Mouse (Mus musculus) MEL (cell line): ENCODE measurements around the gene Cacna1g. TPM values are rescaled to one million over a fixed set of nuclear protein-coding genes. Genes with fewer than 3 reads are reported as not detected.

Experiments used
- DNase-seq: peaks from one replicate; pipeline ENCODE4 v3.0.0; 2011; ENCODE audit warnings: low read depth, low spot score
- H3K27ac ChIP-seq: 2 replicates; pipeline ENCODE4 v1.5.1; 2012; ENCODE audit warnings: low read depth, mild to moderate bottlenecking, control low read depth, low read length, moderate library complexity; ENCODE audit not compliant: control insufficient read depth
- H3K27me3 ChIP-seq, 2 experiments: fragments of 150-350 bp in 1 of 2; sonication (generic) in 1 of 2; 2 replicates each; pipeline ENCODE4 v1.6.1; 2012; ENCODE audit warnings: low read length in 2 of 2, mild to moderate bottlenecking in 2 of 2, improper control_type of control experiment in 1 of 2, moderate library complexity in 1 of 2; ENCODE audit not compliant: insufficient read depth in 2 of 2, control insufficient read depth in 1 of 2
- H3K36me3 ChIP-seq, 2 experiments: 2 replicates each; pipeline ENCODE4 v1.6.1; 2012 to 2014; ENCODE audit warnings: low read length in 2 of 2, improper control_type of control experiment in 1 of 2, inconsistent platforms in 1 of 2, mild to moderate bottlenecking in 1 of 2; ENCODE audit not compliant: insufficient read depth in 2 of 2, control insufficient read depth in 1 of 2
- H3K4me1 ChIP-seq, 2 experiments: fragments of 150-350 bp in 1 of 2; sonication (generic) in 1 of 2; 2 replicates each; pipeline ENCODE4 v1.6.1; 2012; ENCODE audit warnings: low read length in 2 of 2, improper control_type of control experiment in 1 of 2, mild to moderate bottlenecking in 1 of 2; ENCODE audit not compliant: insufficient read depth in 2 of 2, control insufficient read depth in 1 of 2
- H3K4me3 ChIP-seq, 2 experiments: fragments of 150-350 bp in 1 of 2; sonication (generic) in 1 of 2; 2 replicates each; pipeline ENCODE4 v1.5.1; 2012; ENCODE audit warnings: low read depth in 2 of 2, low read length in 2 of 2, mild to moderate bottlenecking in 2 of 2, moderate library complexity in 2 of 2, control low read depth in 1 of 2, improper control_type of control experiment in 1 of 2; ENCODE audit not compliant: control insufficient read depth in 1 of 2, insufficient read depth in 1 of 2
- H3K79me2 ChIP-seq: 2 replicates; pipeline ENCODE4 v1.6.1; 2012; ENCODE audit warnings: mild to moderate bottlenecking, low read length, moderate library complexity; ENCODE audit not compliant: control insufficient read depth, poor library complexity, insufficient read depth
- H3K9ac ChIP-seq: 2 replicates; pipeline ENCODE4 v1.6.1; 2012; ENCODE audit warnings: low read depth, mild to moderate bottlenecking, control low read depth, low read length, moderate library complexity; ENCODE audit not compliant: control insufficient read depth, poor library complexity, severe bottlenecking
- H3K9me3 ChIP-seq: fragments of 150-350 bp; sonication (generic); replicated peaks from 2 replicates; pipeline ENCODE4 v1.6.1; 2012; ENCODE audit warnings: mild to moderate bottlenecking, low read length, improper control_type of control experiment, moderate library complexity; ENCODE audit not compliant: insufficient read depth
- CHD1 ChIP-seq: IDR thresholded peaks from 2 replicates; pipeline ENCODE4 v1.6.1; 2012; ENCODE audit warnings: low read depth, mild to moderate bottlenecking, inconsistent platforms, low read length, improper control_type of control experiment
- E2F4 ChIP-seq: IDR thresholded peaks from 2 replicates; pipeline ENCODE4 v1.6.1; 2011; ENCODE audit warnings: low read depth, low read length, improper control_type of control experiment, borderline replicate concordance
- ELF1 ChIP-seq: IDR thresholded peaks from 2 replicates; pipeline ENCODE4 v1.6.1; 2014; ENCODE audit warnings: low read depth, mild to moderate bottlenecking, inconsistent platforms, low read length, improper control_type of control experiment, moderate library complexity
- EP300 ChIP-seq, 2 experiments: IDR thresholded peaks; 2 replicates each; pipeline ENCODE4 v1.6.1; 2011; ENCODE audit warnings: improper control_type of control experiment in 2 of 2, low read length in 2 of 2, low read depth in 1 of 2, mild to moderate bottlenecking in 1 of 2
- GABPA ChIP-seq: IDR thresholded peaks from 2 replicates; pipeline ENCODE4 v1.6.1; 2012; ENCODE audit warnings: low read depth, mild to moderate bottlenecking, inconsistent platforms, low read length, improper control_type of control experiment, moderate library complexity
- GATA1 ChIP-seq: IDR thresholded peaks from 2 replicates; pipeline ENCODE4 v1.6.1; 2011; ENCODE audit warnings: low read depth, low read length, improper control_type of control experiment
- HCFC1 ChIP-seq: IDR thresholded peaks from 2 replicates; pipeline ENCODE4 v1.6.1; 2012; ENCODE audit warnings: low read depth, mild to moderate bottlenecking, inconsistent platforms, low read length, improper control_type of control experiment, moderate library complexity
- KAT2A ChIP-seq: conservative IDR thresholded peaks from 2 replicates; pipeline ENCODE4 v1.6.1; 2012; ENCODE audit warnings: low read depth, low read length, improper control_type of control experiment, inconsistent platforms
- MAFK ChIP-seq: IDR thresholded peaks from 2 replicates; pipeline ENCODE4 v1.6.1; 2011; ENCODE audit warnings: low read depth, mild to moderate bottlenecking, low read length, improper control_type of control experiment, borderline replicate concordance
- MAX ChIP-seq: IDR thresholded peaks from 2 replicates; pipeline ENCODE4 v1.6.1; 2011; ENCODE audit warnings: low read length, improper control_type of control experiment
- MAZ ChIP-seq: IDR thresholded peaks from 2 replicates; pipeline ENCODE4 v1.6.1; 2012; ENCODE audit warnings: low read depth, mild to moderate bottlenecking, inconsistent platforms, low read length, improper control_type of control experiment
- MEF2A ChIP-seq: IDR thresholded peaks from 2 replicates; pipeline ENCODE4 v1.6.1; 2014; ENCODE audit warnings: low read depth, mild to moderate bottlenecking, inconsistent platforms, low read length, improper control_type of control experiment; ENCODE audit not compliant: poor library complexity, insufficient replicate concordance, severe bottlenecking; ENCODE audit errors: extremely low read depth
- MYB ChIP-seq: IDR thresholded peaks from 2 replicates; pipeline ENCODE4 v1.6.1; 2011; ENCODE audit warnings: mild to moderate bottlenecking, low read depth, low read length, improper control_type of control experiment
- MYC ChIP-seq: IDR thresholded peaks from 2 replicates; pipeline ENCODE4 v1.6.1; 2011; ENCODE audit warnings: low read depth, mild to moderate bottlenecking, low read length, improper control_type of control experiment, moderate library complexity
- NELFE ChIP-seq: IDR thresholded peaks from 2 replicates; pipeline ENCODE4 v1.6.1; 2011; ENCODE audit warnings: low read depth, low read length, improper control_type of control experiment
- NRF1 ChIP-seq: IDR thresholded peaks from 2 replicates; pipeline ENCODE4 v1.6.1; 2014; ENCODE audit warnings: low read depth, mild to moderate bottlenecking, inconsistent platforms, low read length, improper control_type of control experiment, moderate library complexity; ENCODE audit not compliant: poor library complexity, insufficient read depth, severe bottlenecking
- RCOR1 ChIP-seq: IDR thresholded peaks from 2 replicates; pipeline ENCODE4 v1.6.1; 2012; ENCODE audit warnings: low read depth, mild to moderate bottlenecking, inconsistent platforms, low read length, improper control_type of control experiment
- SIN3A ChIP-seq: IDR thresholded peaks from 2 replicates; pipeline ENCODE4 v1.6.1; 2012; ENCODE audit warnings: low read length, improper control_type of control experiment, inconsistent platforms
- TAL1 ChIP-seq: IDR thresholded peaks from 2 replicates; pipeline ENCODE4 v1.6.1; 2012; ENCODE audit warnings: mild to moderate bottlenecking, inconsistent platforms, low read length, moderate library complexity, mixed read lengths
- TBP ChIP-seq: IDR thresholded peaks from 2 replicates; pipeline ENCODE4 v1.8.0; 2011; ENCODE audit warnings: low read depth, low read length, improper control_type of control experiment
- USF1 ChIP-seq: IDR thresholded peaks from 2 replicates; pipeline ENCODE4 v1.6.1; 2014; ENCODE audit warnings: low read depth, mild to moderate bottlenecking, inconsistent platforms, low read length, improper control_type of control experiment, moderate library complexity
- USF2 ChIP-seq, 2 experiments: IDR thresholded peaks; 2 replicates each; pipeline ENCODE4 v1.6.1; 2011 to 2012; ENCODE audit warnings: improper control_type of control experiment in 2 of 2, low read length in 2 of 2, borderline replicate concordance in 1 of 2, inconsistent platforms in 1 of 2, low read depth in 1 of 2, mild to moderate bottlenecking in 1 of 2; ENCODE audit not compliant: insufficient read depth in 1 of 2
- ZC3H11A ChIP-seq: IDR thresholded peaks from 2 replicates; pipeline ENCODE4 v1.6.1; 2012; ENCODE audit warnings: low read depth, mild to moderate bottlenecking, inconsistent platforms, low read length, improper control_type of control experiment
- ZKSCAN1 ChIP-seq: IDR thresholded peaks from 2 replicates; pipeline ENCODE4 v1.6.1; 2012; ENCODE audit warnings: low read depth, mild to moderate bottlenecking, inconsistent platforms, low read length, improper control_type of control experiment, moderate library complexity
- ZMIZ1 ChIP-seq: IDR thresholded peaks from 2 replicates; pipeline ENCODE4 v1.6.1; 2012; ENCODE audit warnings: low read depth, mild to moderate bottlenecking, inconsistent platforms, low read length, improper control_type of control experiment, moderate library complexity
- ZNF384 ChIP-seq: IDR thresholded peaks from 2 replicates; pipeline ENCODE4 v1.6.1; 2012; ENCODE audit warnings: low read depth, mild to moderate bottlenecking, inconsistent platforms, low read length, improper control_type of control experiment
- polyA plus RNA-seq, 2 experiments: library from polyadenylated mRNA; stranded (reverse) in 1 of 2; unstranded in 1 of 2; fragments of >175 nt in 1 of 2; fragments of >200 nt in 1 of 2; gene quantifications; 2 replicates each; pipeline versions ENCODE4 v1.2.1 to v1.2.4; 2012; ENCODE audit warnings: low replicate concordance in 2 of 2, low read depth in 1 of 2; ENCODE audit not compliant: insufficient read length in 2 of 2, insufficient read depth in 1 of 2, missing spikeins in 1 of 2
- total RNA-seq: library from RNA; depleted of rRNA; stranded (reverse); fragments of 300-350 nt; gene quantifications from 2 replicates; pipeline ENCODE4 v1.2.3, GENCODE M21; 2012

The Cacna1g gene
- total and polyA plus RNA-seq, 3 experiments, result 0.01 to 0.04 TPM; not detected in 1

DNA sequence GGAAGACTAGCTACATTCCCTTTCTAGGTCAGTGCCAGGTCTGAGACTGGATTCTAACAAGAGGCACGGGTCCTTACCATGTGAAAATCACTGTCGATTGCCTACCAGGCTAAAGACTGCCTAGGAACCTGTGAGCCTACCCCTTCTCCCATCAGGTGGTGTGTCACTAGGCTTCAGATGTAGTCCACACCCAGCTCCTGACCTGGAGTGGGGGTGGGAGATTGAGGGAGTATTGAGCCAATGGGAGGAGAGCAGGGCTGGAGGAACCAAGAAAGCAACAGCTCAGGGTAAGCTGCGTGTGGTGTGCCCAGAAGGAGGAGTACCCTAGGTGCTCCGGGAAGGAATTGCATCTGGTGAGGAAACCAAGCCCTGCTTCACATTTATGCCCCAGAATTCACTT, 60.0 kb downstream of the Cacna1g start:
- peaks cover 0 to 6% of the 10 kb centered on the region in 2 experiments; a peak in 2 of 4 replicates for H3K27me3 ChIP-seq
- no peaks in the 10 kb centered on the region for H3K9me3 ChIP-seq
- no peak overlapping the region for H3K9ac ChIP-seq
- no peaks in the 10 kb centered on the region for H3K4me1 ChIP-seq
- H3K4me3 ChIP-seq, result no peak overlapping the region
- H3K36me3 ChIP-seq, result no peaks in the 10 kb centered on the region
- TF ChIP-seq ELF1 (no peak), ZKSCAN1 (no peak), E2F4 (no peak), NELFE (no peak), MAFK (no peak), TBP (no peak), EP300 (IDR thresholded peaks at IDR 0.05; ENCODE audit: low read depth in 1 of 2, low read length in 2 of 2) (no peak), CHD1 (no peak), TAL1 (no peak), MAZ (no peak), NRF1 (no peak), RCOR1 (no peak), SIN3A (no peak), USF2 (IDR thresholded peaks at IDR 0.05; ENCODE audit: borderline replicate concordance in 1 of 2, insufficient read depth in 1 of 2, low read depth in 1 of 2, low read length in 2 of 2) (no peak), ZMIZ1 (no peak), ZNF384 (no peak), MYB (no peak), USF1 (no peak), ZC3H11A (no peak), MEF2A (no peak)
- H3K79me2 ChIP-seq, result no peaks in the 10 kb centered on the region
- no peak overlapping the region for H3K27ac ChIP-seq
- no peak for DNase-seq

DNA sequence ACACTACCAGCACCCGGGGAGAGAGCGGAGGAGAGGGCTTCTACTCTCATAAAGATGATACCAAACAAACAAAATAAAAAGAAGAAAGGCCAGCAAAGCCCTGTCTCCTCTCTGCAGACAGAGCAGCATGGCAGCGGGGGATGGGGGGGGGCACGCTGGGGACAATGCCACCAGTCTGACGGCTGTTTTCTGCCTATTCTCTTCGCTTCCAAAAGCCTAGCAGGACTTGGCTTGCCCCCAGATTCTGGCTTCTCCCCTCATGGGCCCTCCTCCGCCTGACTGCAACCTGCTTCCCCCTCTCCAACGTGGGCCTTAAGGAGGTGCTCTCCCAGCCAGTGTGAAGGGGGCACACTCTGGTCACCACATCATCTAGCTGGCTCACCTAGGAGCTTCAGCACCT, 60.5 kb downstream of the Cacna1g start:
- Histone ChIP-seq H3K79me2 (no peaks in the 10 kb centered on the region), H3K4me1 (no peaks in the 10 kb centered on the region), H3K27ac (no peak overlapping the region), H3K9me3 (no peaks in the 10 kb centered on the region), H3K4me3 (no peak overlapping the region), H3K9ac (no peak overlapping the region), H3K36me3 (no peaks in the 10 kb centered on the region), H3K27me3 (peaks cover under 1 to 4% of the 10 kb centered on the region in 2 experiments; a peak in 3 of 4 replicates)
- no peak for TF ChIP-seq NELFE
- TF ChIP-seq MAX, result no peak
- no peak for TF ChIP-seq KAT2A
- no peak for TF ChIP-seq GATA1
- no peak for TF ChIP-seq ZNF384
- no peak for TF ChIP-seq USF1
- TF ChIP-seq HCFC1, result no peak
- TF ChIP-seq GABPA, result no peak
- TF ChIP-seq MYC, result no peak
- TF ChIP-seq MEF2A, result no peak
- no peak for TF ChIP-seq NRF1
- no peak for DNase-seq
